Mouse (Mus musculus): Measurements from ENCODE around the gene Glis3. TPM values are rescaled to one million over a fixed set of nuclear protein-coding genes. Genes with fewer than 3 reads are reported as not detected.

The Glis3 gene
- polyA plus RNA-seq, 1 experiment from 2014 or later, result 1.9 TPM

DNA sequence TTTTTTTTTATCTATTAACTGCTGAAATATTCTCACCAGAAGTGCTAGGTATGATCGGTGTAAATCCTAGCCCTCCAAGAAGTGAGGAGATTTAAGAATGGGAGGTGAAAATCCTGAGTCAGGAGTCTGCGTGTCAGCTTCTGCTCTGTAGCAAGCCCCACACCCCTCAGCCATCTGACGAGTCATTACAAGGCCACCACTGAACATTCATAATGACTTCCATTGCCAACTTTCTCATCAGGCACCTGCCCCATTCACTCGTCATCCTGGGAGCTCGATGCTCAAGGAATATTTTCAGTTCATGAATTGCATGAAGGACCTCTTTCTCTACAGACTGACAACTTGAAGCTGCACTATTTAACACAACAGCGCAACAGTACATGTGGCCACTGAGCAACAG is 32.5 kb downstream of the Glis3 start:
- no peaks in the 10 kb centered on the region for H3K36me3 ChIP-seq (ENCODE audit: control insufficient read depth, insufficient read depth, low read length)
- no peak overlapping the region for H3K4me2 ChIP-seq (ENCODE audit: low read length)
- no peaks in the 10 kb centered on the region for H3K9me3 ChIP-seq (ENCODE audit: control insufficient read depth, low read length)
- no peak overlapping the region for H3K4me3 ChIP-seq (ENCODE audit: low read depth, low read length)
- H3K9ac ChIP-seq (ENCODE audit: low read length), result no peak overlapping the region
- no peaks in the 10 kb centered on the region; the same call in 1 of the 2 replicates for H3K4me1 ChIP-seq (replicated peaks; ENCODE audit: control insufficient read depth, insufficient read depth, low read length)
- ATAC-seq (replicated peaks; ENCODE audit: low FRiP score, low TSS enrichment, low read depth), result no peak
- no peak overlapping the region for H3K27ac ChIP-seq (ENCODE audit: low read depth)
- 85% methylated on average over 6 of the region's 6 CpGs for WGBS
- no peak for DNase-seq (ENCODE audit: low spot score)
- H3K27me3 ChIP-seq (replicated peaks; ENCODE audit: control insufficient read depth, insufficient read depth, low read length), result no peaks in the 10 kb centered on the region

DNA sequence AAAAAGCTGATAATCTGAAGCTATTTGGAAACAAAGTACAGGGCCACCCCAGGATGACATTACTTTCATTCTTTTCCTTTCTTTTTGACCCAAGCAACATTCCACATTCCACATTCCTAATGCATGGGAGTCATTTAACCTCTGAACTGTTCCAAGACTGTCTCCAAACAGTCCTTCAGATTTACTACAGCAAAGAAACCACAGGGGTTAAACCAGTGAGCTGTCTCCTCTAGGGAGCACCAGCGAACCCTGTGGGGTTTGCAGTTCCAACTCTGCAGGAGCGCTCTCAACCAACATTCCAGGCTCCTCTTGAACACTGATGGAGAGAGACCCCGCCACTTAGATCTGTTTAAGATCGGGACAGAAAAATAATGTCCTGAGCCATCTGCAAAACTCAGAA is 33.6 kb downstream of the Glis3 start:
- no peak for ATAC-seq (replicated peaks; ENCODE audit: low FRiP score, low TSS enrichment, low read depth)
- no peak overlapping the region for H3K9ac ChIP-seq (ENCODE audit: low read length)
- H3K27me3 ChIP-seq (replicated peaks; ENCODE audit: control insufficient read depth, insufficient read depth, low read length), result no peaks in the 10 kb centered on the region
- 26% methylated on average over 4 of the region's 4 CpGs for WGBS
- no peaks in the 10 kb centered on the region for H3K36me3 ChIP-seq (ENCODE audit: control insufficient read depth, insufficient read depth, low read length)
- H3K27ac ChIP-seq (ENCODE audit: low read depth), result no peak overlapping the region
- DNase-seq (ENCODE audit: low spot score), result no peak
- no peak overlapping the region for H3K4me3 ChIP-seq (ENCODE audit: low read depth, low read length)
- no peaks in the 10 kb centered on the region for H3K9me3 ChIP-seq (ENCODE audit: control insufficient read depth, low read length)
- no peaks in the 10 kb centered on the region; the same call in 1 of the 2 replicates for H3K4me1 ChIP-seq (replicated peaks; ENCODE audit: control insufficient read depth, insufficient read depth, low read length)
- no peak overlapping the region for H3K4me2 ChIP-seq (ENCODE audit: low read length)

DNA sequence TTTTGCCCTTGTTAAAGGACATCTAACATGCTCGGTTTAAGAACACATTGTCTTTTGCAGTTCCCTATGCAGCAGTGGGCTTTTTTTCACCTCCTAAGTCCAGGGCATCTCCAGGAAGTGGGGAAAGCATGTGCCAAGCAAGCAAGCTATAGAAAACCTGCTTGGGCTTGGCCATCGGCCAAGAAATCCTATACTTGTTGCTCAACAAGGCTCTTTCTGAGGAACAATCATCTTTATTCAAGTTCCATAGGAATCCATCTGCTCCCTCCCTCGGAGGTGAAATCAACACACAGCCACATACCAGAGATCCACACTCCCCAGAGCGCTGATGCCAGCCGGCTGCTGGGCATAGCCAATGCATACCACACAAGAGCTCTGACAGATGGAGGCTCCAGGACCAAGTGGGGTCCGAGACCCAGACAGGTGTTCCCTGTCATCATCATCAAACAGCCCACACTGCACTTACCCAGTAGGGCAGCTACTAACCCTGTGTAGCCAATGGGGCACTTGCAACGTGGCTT is 39.0 kb downstream of the Glis3 start:
- no peak overlapping the region for H3K4me2 ChIP-seq (ENCODE audit: low read length)
- H3K4me1 ChIP-seq (replicated peaks; ENCODE audit: control insufficient read depth, insufficient read depth, low read length), result no peaks in the 10 kb centered on the region
- no peak overlapping the region for H3K9ac ChIP-seq (ENCODE audit: low read length)
- DNase-seq (ENCODE audit: low spot score) (no peak), ATAC-seq (replicated peaks; ENCODE audit: low FRiP score, low TSS enrichment, low read depth) (no peak)
- H3K27ac ChIP-seq (ENCODE audit: low read depth), result no peak overlapping the region
- no peaks in the 10 kb centered on the region for H3K9me3 ChIP-seq (ENCODE audit: control insufficient read depth, low read length)
- 67% methylated on average over 7 of the region's 7 CpGs for WGBS
- H3K36me3 ChIP-seq (ENCODE audit: control insufficient read depth, insufficient read depth, low read length), result no peaks in the 10 kb centered on the region
- H3K4me3 ChIP-seq (ENCODE audit: low read depth, low read length), result no peak overlapping the region
- no peaks in the 10 kb centered on the region for H3K27me3 ChIP-seq (replicated peaks; ENCODE audit: control insufficient read depth, insufficient read depth, low read length)

DNA sequence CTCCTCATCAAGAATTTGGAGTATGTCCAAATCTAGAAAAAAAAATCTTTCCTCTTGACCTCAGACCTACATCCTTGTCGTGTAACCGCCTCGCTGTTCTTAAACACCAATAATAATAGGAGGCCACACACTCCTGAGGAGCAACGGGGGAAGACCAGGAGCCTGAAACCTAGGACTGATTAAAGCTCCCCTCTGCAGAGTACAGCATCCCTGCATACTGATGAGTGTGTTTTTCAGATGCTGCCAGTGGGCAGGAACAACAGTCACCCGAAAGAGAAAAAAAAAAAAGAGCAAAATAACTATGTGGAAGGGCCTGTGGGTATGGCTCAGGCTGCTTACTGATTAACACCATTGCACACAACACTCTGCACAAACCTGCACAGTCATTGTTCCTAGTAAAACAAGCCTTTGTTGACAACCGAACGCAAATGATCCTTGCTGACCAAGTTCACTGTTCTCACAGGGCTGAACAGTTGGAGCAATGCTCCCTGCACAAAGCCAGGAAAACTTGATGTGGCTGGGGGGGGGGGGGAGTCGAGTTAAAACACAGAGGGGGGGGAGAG is 43.8 kb downstream of the Glis3 start:
- Histone ChIP-seq H3K9me3 (ENCODE audit: control insufficient read depth, low read length) (no peaks in the 10 kb centered on the region), H3K9ac (ENCODE audit: low read length) (no peak overlapping the region), H3K27me3 (replicated peaks; ENCODE audit: control insufficient read depth, insufficient read depth, low read length) (no peaks in the 10 kb centered on the region), H3K4me3 (ENCODE audit: low read depth, low read length) (no peak overlapping the region), H3K36me3 (ENCODE audit: control insufficient read depth, insufficient read depth, low read length) (no peaks in the 10 kb centered on the region), H3K27ac (ENCODE audit: low read depth) (no peak overlapping the region), H3K4me2 (ENCODE audit: low read length) (no peak overlapping the region), H3K4me1 (replicated peaks; ENCODE audit: control insufficient read depth, insufficient read depth, low read length) (no peaks in the 10 kb centered on the region)
- ATAC-seq (replicated peaks; ENCODE audit: low FRiP score, low TSS enrichment, low read depth) (no peak), DNase-seq (ENCODE audit: low spot score) (no peak)
- WGBS, result 54% methylated on average over 7 of the region's 8 CpGs

DNA sequence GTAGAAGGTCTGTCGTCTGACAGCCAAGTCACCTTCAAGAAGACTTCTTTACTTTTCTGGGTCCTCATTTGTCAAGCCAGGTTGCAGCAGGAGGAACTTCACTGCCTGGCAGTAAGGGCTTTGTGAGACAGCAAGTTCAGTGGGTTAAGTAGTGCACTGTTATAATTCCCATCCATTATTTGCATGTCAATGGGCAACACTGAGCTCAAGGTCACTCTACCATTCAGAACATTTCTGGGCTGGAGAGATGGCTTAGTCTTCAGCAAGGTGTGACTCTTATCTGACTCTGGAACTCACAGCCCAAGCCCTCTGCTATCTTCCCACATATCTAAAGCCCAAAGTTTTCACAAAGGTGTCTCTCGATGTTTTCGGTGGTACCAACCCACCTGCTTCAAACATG is 44.9 kb downstream of the Glis3 start:
- Histone ChIP-seq H3K27ac (ENCODE audit: low read depth) (no peak overlapping the region), H3K9me3 (ENCODE audit: control insufficient read depth, low read length) (no peaks in the 10 kb centered on the region), H3K9ac (ENCODE audit: low read length) (no peak overlapping the region), H3K36me3 (ENCODE audit: control insufficient read depth, insufficient read depth, low read length) (no peaks in the 10 kb centered on the region), H3K27me3 (replicated peaks; ENCODE audit: control insufficient read depth, insufficient read depth, low read length) (no peaks in the 10 kb centered on the region), H3K4me1 (replicated peaks; ENCODE audit: control insufficient read depth, insufficient read depth, low read length) (no peaks in the 10 kb centered on the region), H3K4me2 (ENCODE audit: low read length) (no peak overlapping the region), H3K4me3 (ENCODE audit: low read depth, low read length) (no peak overlapping the region)
- no peak for ATAC-seq (replicated peaks; ENCODE audit: low FRiP score, low TSS enrichment, low read depth)
- 98% methylated on average over 3 of the region's 3 CpGs for WGBS
- DNase-seq (ENCODE audit: low spot score), result no peak

DNA sequence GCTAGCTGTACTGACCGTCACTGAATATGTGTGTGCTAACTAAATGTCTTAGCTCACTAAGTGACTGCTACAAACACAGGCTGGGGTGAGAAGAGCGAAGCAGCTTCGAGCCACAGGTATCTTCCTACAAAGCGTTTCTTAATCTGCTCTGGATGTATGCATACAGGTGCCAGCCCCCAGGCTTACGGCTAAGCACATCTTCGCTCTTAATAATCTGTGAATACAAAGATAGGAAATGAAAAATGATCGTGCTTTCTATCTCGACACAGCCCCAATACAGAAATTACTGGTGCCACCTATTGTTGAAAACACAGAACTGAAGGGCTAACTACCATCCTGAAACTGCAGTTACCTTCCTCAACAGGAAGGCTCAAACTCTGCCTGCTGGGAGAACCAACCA is 51.5 kb downstream of the Glis3 start:
- peak; percentile 56 for DNase-seq (ENCODE audit: low spot score)
- Histone ChIP-seq H3K4me1 (replicated peaks; ENCODE audit: control insufficient read depth, insufficient read depth, low read length) (no peaks in the 10 kb centered on the region), H3K9ac (ENCODE audit: low read length) (no peak overlapping the region), H3K27ac (ENCODE audit: low read depth) (no peak overlapping the region), H3K36me3 (ENCODE audit: control insufficient read depth, insufficient read depth, low read length) (no peaks in the 10 kb centered on the region), H3K4me2 (ENCODE audit: low read length) (no peak overlapping the region), H3K9me3 (ENCODE audit: control insufficient read depth, low read length) (no peaks in the 10 kb centered on the region), H3K27me3 (replicated peaks; ENCODE audit: control insufficient read depth, insufficient read depth, low read length) (no peaks in the 10 kb centered on the region), H3K4me3 (ENCODE audit: low read depth, low read length) (no peak overlapping the region)
- ATAC-seq (replicated peaks; ENCODE audit: low FRiP score, low TSS enrichment, low read depth), result no peak
- WGBS, result 51% methylated on average over 8 of the region's 8 CpGs

DNA sequence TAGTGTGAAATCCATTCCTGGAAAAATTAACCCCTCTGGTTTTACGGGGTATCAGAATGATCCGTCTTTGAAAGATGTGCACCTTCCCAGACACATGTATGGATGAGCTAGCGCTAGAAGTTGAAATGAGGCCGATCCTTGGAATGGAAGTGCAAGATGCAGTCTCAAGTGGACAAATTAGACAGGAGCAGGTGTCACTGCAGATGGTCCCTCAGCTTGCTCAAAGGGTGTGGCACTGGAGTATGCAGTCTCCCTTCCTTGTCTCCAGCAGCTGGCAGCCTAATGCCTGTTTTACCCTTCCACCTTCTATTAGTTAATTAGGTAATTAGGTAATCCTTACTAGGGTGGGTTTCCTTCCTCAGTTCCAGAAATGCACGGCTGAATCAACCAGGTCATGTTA is 53.7 kb downstream of the Glis3 start:
- DNase-seq (ENCODE audit: low spot score), result no peak
- 89% methylated on average over 5 of the region's 5 CpGs for WGBS
- Histone ChIP-seq H3K9ac (ENCODE audit: low read length) (no peak overlapping the region), H3K27ac (ENCODE audit: low read depth) (no peak overlapping the region), H3K4me2 (ENCODE audit: low read length) (no peak overlapping the region), H3K27me3 (replicated peaks; ENCODE audit: control insufficient read depth, insufficient read depth, low read length) (no peaks in the 10 kb centered on the region), H3K4me3 (ENCODE audit: low read depth, low read length) (no peak overlapping the region), H3K36me3 (ENCODE audit: control insufficient read depth, insufficient read depth, low read length) (no peaks in the 10 kb centered on the region), H3K4me1 (replicated peaks; ENCODE audit: control insufficient read depth, insufficient read depth, low read length) (no peaks in the 10 kb centered on the region), H3K9me3 (ENCODE audit: control insufficient read depth, low read length) (no peaks in the 10 kb centered on the region)
- ATAC-seq (replicated peaks; ENCODE audit: low FRiP score, low TSS enrichment, low read depth), result no peak

DNA sequence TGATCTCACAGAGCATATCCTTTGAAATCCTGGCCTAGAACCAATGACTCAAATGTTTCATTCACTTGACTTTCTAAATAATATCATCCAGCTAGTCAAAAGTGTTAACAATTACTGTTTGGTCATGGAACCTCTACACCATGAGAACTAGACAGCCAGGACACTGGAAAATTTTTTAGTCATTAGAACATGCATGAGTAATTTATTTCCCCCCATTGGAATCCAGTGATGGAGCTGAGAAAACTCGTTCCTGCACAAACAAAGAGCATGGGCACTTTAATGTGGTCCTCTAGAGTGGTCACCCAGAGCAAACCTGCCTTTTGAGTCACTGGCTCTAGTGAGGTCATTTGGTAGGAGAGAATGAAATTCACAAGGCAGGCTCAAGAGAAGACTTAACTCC is 55.3 kb downstream of the Glis3 start:
- DNase-seq (ENCODE audit: low spot score), result no peak
- Histone ChIP-seq H3K9ac (ENCODE audit: low read length) (no peak overlapping the region), H3K27ac (ENCODE audit: low read depth) (no peak overlapping the region)

DNA sequence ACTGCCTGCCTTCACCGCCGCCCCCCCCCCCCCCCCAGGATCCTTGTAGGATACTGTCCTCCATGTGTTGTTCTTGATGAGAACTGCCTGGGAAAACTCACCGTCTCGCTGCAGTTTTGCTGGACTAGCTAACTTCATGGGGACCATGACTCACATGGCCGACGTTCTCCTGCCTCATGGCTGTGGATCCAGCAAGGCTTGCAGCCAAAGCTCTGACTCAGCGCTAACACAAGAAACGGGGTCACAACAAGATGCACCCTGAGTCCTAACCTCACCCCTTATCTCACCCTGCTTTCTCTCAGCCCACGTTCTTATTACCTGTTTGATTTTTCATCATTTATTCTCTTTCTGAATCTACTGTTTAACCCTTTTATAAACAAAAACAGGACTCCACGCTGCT is 56.2 kb downstream of the Glis3 start:
- 72% methylated on average over 10 of the region's 10 CpGs for WGBS
- ATAC-seq (replicated peaks; ENCODE audit: low FRiP score, low TSS enrichment, low read depth), result no peak
- DNase-seq (ENCODE audit: low spot score), result no peak
- Histone ChIP-seq H3K27me3 (replicated peaks; ENCODE audit: control insufficient read depth, insufficient read depth, low read length) (no peaks in the 10 kb centered on the region), H3K9ac (ENCODE audit: low read length) (no peak overlapping the region), H3K36me3 (ENCODE audit: control insufficient read depth, insufficient read depth, low read length) (no peaks in the 10 kb centered on the region), H3K27ac (ENCODE audit: low read depth) (no peak overlapping the region), H3K4me2 (ENCODE audit: low read length) (no peak overlapping the region), H3K9me3 (ENCODE audit: control insufficient read depth, low read length) (no peaks in the 10 kb centered on the region), H3K4me1 (replicated peaks; ENCODE audit: control insufficient read depth, insufficient read depth, low read length) (no peaks in the 10 kb centered on the region), H3K4me3 (ENCODE audit: low read depth, low read length) (no peak overlapping the region)

More for the DNA sequence above, 55.3 kb downstream of the Glis3 start:
- no peak for ATAC-seq (replicated peaks; ENCODE audit: low FRiP score, low TSS enrichment, low read depth)
- no peaks in the 10 kb centered on the region for H3K4me1 ChIP-seq (replicated peaks; ENCODE audit: control insufficient read depth, insufficient read depth, low read length)
- 67% methylated on average over 1 of the region's 1 CpGs for WGBS
- H3K27me3 ChIP-seq (replicated peaks; ENCODE audit: control insufficient read depth, insufficient read depth, low read length), result no peaks in the 10 kb centered on the region
- H3K9me3 ChIP-seq (ENCODE audit: control insufficient read depth, low read length), result no peaks in the 10 kb centered on the region
- H3K4me2 ChIP-seq (ENCODE audit: low read length), result no peak overlapping the region
- H3K36me3 ChIP-seq (ENCODE audit: control insufficient read depth, insufficient read depth, low read length), result no peaks in the 10 kb centered on the region
- no peak overlapping the region for H3K4me3 ChIP-seq (ENCODE audit: low read depth, low read length)
